Mouse (Mus musculus) forebrain, embryonic 13.5 days (tissue): ENCODE results near the gene Il9. TPM values are rescaled to one million over a fixed set of nuclear protein-coding genes. Genes with fewer than 3 reads are reported as not detected.

Experiments used
- ATAC-seq: fragments of 200-750 bp; cut with Nextera tagmentation; 2 replicates; pipeline ENCODE4 v1.8.0; 2017
- H3K27ac ChIP-seq: fragments of 300-500 bp; sonication (generic); 2 replicates; pipeline ENCODE4 v1.5.1; 2015; ENCODE audit warnings: inconsistent platforms, mild to moderate bottlenecking, moderate library complexity
- H3K27me3 ChIP-seq: fragments of 300-500 bp; sonication (generic); 2 replicates; pipeline ENCODE4 v1.6.1; 2015; ENCODE audit warnings: mild to moderate bottlenecking, inconsistent platforms
- H3K36me3 ChIP-seq: fragments of 300-500 bp; sonication (generic); 2 replicates; pipeline ENCODE4 v1.6.1; 2015; ENCODE audit warnings: mild to moderate bottlenecking, inconsistent platforms; ENCODE audit not compliant: poor library complexity, severe bottlenecking
- H3K4me1 ChIP-seq: fragments of 300-500 bp; sonication (generic); 2 replicates; pipeline ENCODE4 v1.6.1; 2015; ENCODE audit warnings: inconsistent platforms
- H3K4me2 ChIP-seq: fragments of 300-500 bp; sonication (generic); 2 replicates; pipeline ENCODE4 v1.6.1; 2015; ENCODE audit warnings: inconsistent platforms, mild to moderate bottlenecking, moderate library complexity
- H3K4me3 ChIP-seq: fragments of 300-500 bp; sonication (generic); 2 replicates; pipeline ENCODE4 v1.5.1; 2015; ENCODE audit warnings: mild to moderate bottlenecking, inconsistent platforms
- H3K9ac ChIP-seq: fragments of 300-500 bp; sonication (generic); 2 replicates; pipeline ENCODE4 v1.6.1; 2015; ENCODE audit warnings: mild to moderate bottlenecking, inconsistent platforms
- H3K9me3 ChIP-seq: fragments of 300-500 bp; sonication (generic); replicated peaks from 2 replicates; pipeline ENCODE4 v1.6.1; 2016; ENCODE audit warnings: inconsistent platforms
- WGBS: fragments of 180-500 bp; shearing (Covaris S2); methylation state at CpG from one replicate; pipeline ENCODE4 v1.1.7; 2015; 5-methylcytosine and 5-hydroxymethylcytosine counted together
- polyA plus RNA-seq: library from polyadenylated mRNA; unstranded; fragments of >200 nt; fragmentation: Nextera tagmentation; extraction: Ambion mirVana; gene quantifications from 2 replicates; pipeline ENCODE4 v1.2.1, GENCODE M21; 2015

Gene Il9
- polyA plus RNA-seq, 1 experiment from 2014 or later = not detected

- H3K4me2 ChIP-seq = no peak overlapping the region
- no peaks in the 10 kb centered on the region for H3K9me3 ChIP-seq
- peaks cover 35% of the 10 kb centered on the region for H3K27me3 ChIP-seq
- peaks cover 2% of the 10 kb centered on the region for H3K4me1 ChIP-seq
- H3K36me3 ChIP-seq = no peaks in the 10 kb centered on the region
- ATAC-seq = no peak
- no peak overlapping the region for H3K27ac ChIP-seq
- H3K9ac ChIP-seq = no peak overlapping the region
- 81% methylated on average over 7 of the region's 7 CpGs for WGBS
- H3K4me3 ChIP-seq = no peak overlapping the region
Observed at GRCm38 (mm10) chr13:56443411-56443810, 38.6 kb downstream of the Il9 start.

- Histone ChIP-seq H3K4me3 (peak within 1 kb of the TSS; percentile 31), H3K9me3 (no peaks in the 10 kb centered on the region), H3K27ac (no peak within 1 kb of the TSS), H3K4me2 (peak within 1 kb of the TSS; percentile 56), H3K27me3 (peaks cover 63% of the 10 kb centered on the region), H3K4me1 (peaks cover 33% of the 10 kb centered on the region), H3K9ac (peak within 1 kb of the TSS; percentile 16; the same call in 1 of the 2 replicates), H3K36me3 (no peaks in the 10 kb centered on the region)
- no peak for ATAC-seq
- WGBS = 5% methylated on average over 51 of the region's 51 CpGs
Observed at GRCm38 (mm10) chr13:56438211-56439075, 43.6 kb downstream of the Il9 start, which contains the start of gene Slc25a48. Slc25a48 (plus strand) TSS chr13:56438355.

GRCm38 (mm10) chr13:56435615-56436287 is 46.3 kb downstream of the Il9 start:
- ATAC-seq = 0 out of 2 replicates have a peak, but pooled peaks have one; percentile 21
- H3K4me1 ChIP-seq = peaks cover 39% of the 10 kb centered on the region
- H3K4me2 ChIP-seq = no peak overlapping the region
- H3K27ac ChIP-seq = no peak overlapping the region
- whole genome bisulfite sequencing = 53% methylated on average over 10 of the region's 10 CpGs
- no peaks in the 10 kb centered on the region for H3K36me3 ChIP-seq
- no peak overlapping the region for H3K9ac ChIP-seq
- no peaks in the 10 kb centered on the region for H3K9me3 ChIP-seq
- no peak overlapping the region for H3K4me3 ChIP-seq
- H3K27me3 ChIP-seq = peaks cover 59% of the 10 kb centered on the region

- Histone ChIP-seq H3K27ac (no peak overlapping the region), H3K27me3 (peaks cover 49% of the 10 kb centered on the region), H3K9ac (no peak overlapping the region), H3K9me3 (no peaks in the 10 kb centered on the region), H3K4me1 (peaks cover 39% of the 10 kb centered on the region), H3K36me3 (no peaks in the 10 kb centered on the region), H3K4me3 (no peak overlapping the region), H3K4me2 (no peak overlapping the region)
- 83% methylated on average over 9 of the region's 9 CpGs for WGBS
- no peak for ATAC-seq
Observed at GRCm38 (mm10) chr13:56434311-56434751, 47.7 kb downstream of the Il9 start.

- peak; percentile 55 for ATAC-seq
- Histone ChIP-seq H3K4me3 (no peak overlapping the region), H3K4me2 (no peak overlapping the region), H3K27ac (no peak overlapping the region), H3K27me3 (peaks cover 47% of the 10 kb centered on the region), H3K36me3 (no peaks in the 10 kb centered on the region), H3K9ac (no peak overlapping the region), H3K4me1 (peaks cover 37% of the 10 kb centered on the region), H3K9me3 (no peaks in the 10 kb centered on the region)
- WGBS = 7% methylated on average over 10 of the region's 10 CpGs
Observed at GRCm38 (mm10) chr13:56433466-56433865, 48.6 kb downstream of the Il9 start.

- no peak for ATAC-seq
- Histone ChIP-seq H3K27ac (no peak overlapping the region), H3K36me3 (no peaks in the 10 kb centered on the region), H3K27me3 (peaks cover 37% of the 10 kb centered on the region), H3K4me2 (no peak overlapping the region), H3K9me3 (no peaks in the 10 kb centered on the region), H3K4me1 (peaks cover 29% of the 10 kb centered on the region), H3K4me3 (no peak overlapping the region), H3K9ac (no peak overlapping the region)
- 88% methylated on average over 11 of the region's 12 CpGs for whole genome bisulfite sequencing
Observed at GRCm38 (mm10) chr13:56432496-56432895, 49.5 kb downstream of the Il9 start.

Other genes with a start within 250 kb of the Il9 start
- gene Neurog1, start 230.1 kb downstream of the Il9 start, polyA plus RNA-seq = 13.0 and 13.1 TPM in 2 replicates
- 6.6 and 11.3 TPM in 2 replicates for gene Cxcl14, start 185.7 kb downstream of the Il9 start, polyA plus RNA-seq
- not detected in 2 replicates for gene Gm3045, start 55.7 kb downstream of the Il9 start, polyA plus RNA-seq
- not detected in 2 replicates for gene Slc25a48, start 43.9 kb downstream of the Il9 start, polyA plus RNA-seq
- gene Fbxl21, start 40.2 kb upstream of the Il9 start, polyA plus RNA-seq = 1.8 and 1.9 TPM in 2 replicates
- gene Lect2, start 66.3 kb upstream of the Il9 start, polyA plus RNA-seq = not detected in 2 replicates
- 4.8 and 6.9 TPM in 2 replicates for gene Tgfbi, start 127.3 kb upstream of the Il9 start, polyA plus RNA-seq
- 32.0 and 36.8 TPM in 2 replicates for gene Smad5, start 220.8 kb upstream of the Il9 start, polyA plus RNA-seq